Mouse (Mus musculus): ENCODE results near the gene Calcrl.

Calcrl gene

GRCm38 (mm10) chr2:84425138-84425537, at the start of gene Calcrl:
Calcrl (minus strand) TSS chr2:84425411.
- in situ Hi-C loops (cut with MboI, MseI): loop anchor here (5.0 kb wide), 1 partner anchor 428 kb away; no protein-coding TSS in a partner anchor

DNA sequence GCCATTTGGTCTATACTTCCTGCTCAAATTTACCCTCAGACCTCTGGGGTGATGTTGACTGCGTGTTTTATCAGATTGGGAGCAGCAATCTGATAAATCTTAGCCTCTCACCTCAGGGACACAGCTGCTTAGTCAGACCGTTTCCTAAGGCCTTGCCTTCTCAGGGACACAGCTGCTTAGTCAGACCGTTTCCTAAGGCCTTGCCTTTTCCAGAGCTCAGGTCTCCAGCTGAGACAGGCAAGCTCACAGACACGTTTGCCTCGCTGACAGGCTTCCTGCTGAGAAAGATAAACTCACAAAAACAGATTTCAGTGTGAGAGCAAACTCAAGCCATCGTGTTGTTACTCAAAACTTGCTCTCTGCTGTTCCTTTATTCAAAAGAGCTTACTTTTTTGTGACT, 49.4 kb upstream of the Calcrl start:
- in situ Hi-C loops (cut with MboI, MseI): loop anchor here (25.0 kb wide), 1 partner anchor 563 kb away; the partner anchor contains the start of genes P2rx3, Ssrp1 and Tnks1bp1

GRCm38 (mm10) chr2:84473941-84474530, 48.8 kb upstream of the Calcrl start:
- in situ Hi-C loops (cut with MboI, MseI): no loop called here

GRCm38 (mm10) chr2:84467391-84467790, 42.2 kb upstream of the Calcrl start:
- in situ Hi-C loops (cut with MboI, MseI): no loop called here

GRCm38 (mm10) chr2:84464956-84465355, 39.7 kb upstream of the Calcrl start:
- in situ Hi-C loops (cut with MboI, MseI): no loop called here

DNA sequence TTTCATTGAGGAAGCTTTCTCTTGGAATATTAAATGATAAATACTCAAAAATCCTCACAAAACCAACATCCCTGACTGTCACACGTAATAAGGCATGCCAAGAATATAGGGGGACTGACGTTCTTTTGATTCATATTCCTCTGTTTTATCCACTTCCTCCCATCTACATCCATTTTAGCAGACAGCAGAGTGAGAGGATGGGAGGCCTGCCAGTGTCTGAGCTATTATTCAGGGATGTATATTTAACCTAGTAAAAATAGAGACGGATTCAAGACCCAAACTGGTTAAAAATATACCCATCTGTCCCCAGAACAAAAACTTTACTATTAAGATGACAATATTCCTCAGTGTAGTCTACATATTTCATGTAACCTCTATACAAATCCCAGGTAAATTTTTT, 37.2 kb upstream of the Calcrl start:
- in situ Hi-C loops (cut with MboI, MseI): no loop called here

DNA sequence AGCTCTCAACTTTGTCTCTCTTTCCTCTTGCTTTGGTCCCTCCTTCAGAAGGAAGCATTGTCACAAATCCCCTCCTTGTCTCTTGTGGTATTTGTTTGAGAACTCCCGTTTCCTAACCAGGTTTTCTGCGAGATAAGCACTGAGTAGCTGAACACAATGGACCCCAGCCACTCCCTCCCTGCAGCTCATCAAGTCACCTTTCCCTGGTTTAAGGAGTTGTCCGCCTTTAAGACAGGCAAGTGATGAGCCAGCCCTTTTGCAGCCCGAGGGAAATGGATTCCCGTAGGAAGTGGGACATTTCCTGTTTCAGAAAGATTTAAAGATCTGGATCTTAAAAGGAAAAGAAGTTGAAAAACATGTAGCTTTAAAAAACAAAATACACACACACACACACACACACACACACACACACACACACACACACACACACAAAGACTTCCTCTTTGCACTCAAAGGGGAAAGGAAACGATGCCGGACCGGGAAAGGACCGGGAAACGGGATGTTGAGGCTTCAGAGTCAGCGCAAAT, 34.5 kb upstream of the Calcrl start:
- in situ Hi-C loops (cut with MboI, MseI): loop anchor here (5.0 kb wide), 1 partner anchor 203 kb away; no protein-coding TSS in a partner anchor

- in situ Hi-C loops (cut with MboI, MseI): loop anchor here (5.0 kb wide), 1 partner anchor 205 kb away; no protein-coding TSS in a partner anchor
Measured at GRCm38 (mm10) chr2:84457221-84457620, 32.0 kb upstream of the Calcrl start.

GRCm38 (mm10) chr2:84455236-84455799, 30.1 kb upstream of the Calcrl start:
- in situ Hi-C loops (cut with MboI, MseI): loop anchor here (5.0 kb wide), 1 partner anchor 207 kb away; no protein-coding TSS in a partner anchor

DNA sequence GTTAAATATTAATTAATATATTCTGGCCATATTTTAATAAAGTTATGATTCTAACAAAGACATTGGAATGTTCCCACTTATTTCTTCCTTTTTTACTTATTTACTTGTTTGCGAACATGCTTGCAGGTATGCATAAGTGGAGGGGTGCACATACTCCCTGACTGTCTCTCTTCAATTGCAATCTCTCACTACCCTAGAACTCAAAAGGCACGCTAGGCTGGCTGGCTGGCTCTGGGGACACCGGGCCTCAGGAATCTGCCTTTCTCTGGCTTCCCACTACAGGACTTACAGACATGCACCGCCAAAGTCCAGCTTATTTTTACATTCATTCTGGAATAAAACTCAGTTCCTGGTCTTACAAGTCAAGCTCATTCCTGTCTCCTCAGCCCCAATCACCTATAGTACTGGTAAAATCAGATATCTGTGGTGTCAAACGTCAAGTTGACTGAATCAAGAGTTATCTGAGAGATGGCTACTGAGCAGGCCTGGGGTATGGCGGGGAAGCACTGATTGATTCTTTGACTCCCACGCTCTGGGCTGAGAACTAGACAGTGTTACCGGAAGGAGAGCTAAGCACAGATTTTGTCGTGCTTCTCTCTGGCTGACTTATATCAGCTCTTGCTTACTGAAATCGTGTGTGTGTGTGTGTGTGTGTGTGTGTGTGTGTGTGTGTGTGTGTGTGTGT, 29.5 kb upstream of the Calcrl start:
- in situ Hi-C loops (cut with MboI, MseI): loop anchor here (5.0 kb wide), 1 partner anchor 208 kb away; no protein-coding TSS in a partner anchor

GRCm38 (mm10) chr2:84454051-84454450, 28.8 kb upstream of the Calcrl start:
- in situ Hi-C loops (cut with MboI, MseI): no loop called here

DNA sequence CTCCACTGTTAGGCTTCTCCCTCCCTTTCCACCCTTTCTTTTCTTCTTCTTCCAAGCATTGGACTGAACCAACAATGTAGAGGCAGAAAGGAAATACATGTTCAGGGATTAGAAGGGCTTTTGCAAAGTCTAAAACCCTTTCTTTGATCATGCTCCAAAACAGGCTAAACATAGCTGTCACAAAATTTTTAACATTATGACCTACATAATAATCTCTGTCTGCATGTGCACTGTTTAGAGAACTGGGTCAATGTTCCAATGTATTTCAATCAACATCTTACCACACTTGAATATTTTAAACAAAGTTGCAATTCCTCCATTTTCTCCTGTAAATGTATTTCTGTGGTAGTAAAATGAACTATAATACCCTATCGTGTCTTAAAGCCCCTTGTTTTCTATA, 20.3 kb upstream of the Calcrl start:
- in situ Hi-C loops (cut with MboI, MseI): no loop called here

- in situ Hi-C loops (cut with MboI, MseI): no loop called here
Measured at GRCm38 (mm10) chr2:84441940-84442339, 16.7 kb upstream of the Calcrl start.

DNA sequence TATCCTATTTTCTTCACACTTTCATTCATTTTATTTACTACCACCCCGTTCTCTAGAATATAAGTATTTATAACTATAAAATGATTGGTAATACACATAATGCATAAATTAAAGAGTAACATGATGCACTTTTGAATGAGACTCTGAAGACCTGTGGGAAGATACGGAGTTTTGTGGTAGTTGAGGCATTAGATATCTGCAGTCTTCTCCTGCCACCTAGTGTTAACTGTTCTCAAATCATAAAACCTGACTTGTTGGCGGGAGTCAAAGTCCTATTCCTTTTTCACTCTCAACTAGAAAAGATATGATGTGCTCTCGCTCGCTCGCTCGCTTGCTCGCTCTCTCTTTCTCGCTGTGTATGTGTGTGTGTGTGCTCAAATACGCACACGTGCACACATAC, 4.5 kb upstream of the Calcrl start:
- in situ Hi-C loops (cut with MboI, MseI): loop anchor here (5.0 kb wide), 1 partner anchor 432 kb away; no protein-coding TSS in a partner anchor

DNA sequence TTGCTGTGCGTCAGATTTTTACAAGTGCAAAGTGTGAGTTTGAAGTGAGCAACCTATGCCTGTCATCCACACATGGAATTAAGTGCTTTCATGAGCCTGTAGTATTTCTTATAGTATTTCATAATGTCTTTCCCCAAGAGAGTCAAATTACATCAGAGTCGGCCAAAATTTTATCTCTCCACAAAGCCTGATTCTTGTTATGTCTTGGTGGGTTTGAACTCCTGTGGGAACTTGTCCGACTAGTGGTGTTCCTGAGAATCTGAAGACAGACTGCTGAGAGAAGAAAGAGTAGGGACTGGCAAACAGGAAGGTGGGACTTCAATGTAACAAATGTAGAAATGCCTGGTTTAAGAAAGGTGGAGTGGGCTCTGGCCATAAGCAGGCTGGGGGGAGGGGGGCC, 3.6 kb upstream of the Calcrl start:
- in situ Hi-C loops (cut with MboI, MseI): loop anchor here (5.0 kb wide), 1 partner anchor 432 kb away; no protein-coding TSS in a partner anchor

- in situ Hi-C loops (cut with MboI, MseI): loop anchor here (5.0 kb wide), 1 partner anchor 429 kb away; no protein-coding TSS in a partner anchor
Measured at GRCm38 (mm10) chr2:84426531-84426930, 1.3 kb upstream of the Calcrl start.

DNA sequence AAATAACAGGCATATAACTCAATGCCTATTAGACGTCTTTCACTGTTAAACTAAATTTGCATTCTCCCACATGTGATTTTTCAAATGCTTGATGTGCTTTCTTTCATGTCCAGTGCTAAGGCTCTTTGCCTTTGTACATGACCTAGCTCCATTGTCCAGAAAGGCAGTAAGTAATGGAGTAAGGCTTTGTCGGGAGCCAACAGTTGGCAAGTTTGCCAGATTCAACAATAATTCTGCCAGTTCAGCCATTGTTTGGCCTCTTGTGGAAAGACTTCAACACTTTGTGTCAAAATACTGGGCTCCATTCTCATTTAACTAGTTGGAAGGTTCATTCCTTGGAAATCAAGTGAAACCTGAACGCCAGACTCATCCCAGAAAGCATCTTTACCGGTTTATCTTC, 8.7 kb downstream of the Calcrl start:
- in situ Hi-C loops (cut with MboI, MseI): no loop called here

DNA sequence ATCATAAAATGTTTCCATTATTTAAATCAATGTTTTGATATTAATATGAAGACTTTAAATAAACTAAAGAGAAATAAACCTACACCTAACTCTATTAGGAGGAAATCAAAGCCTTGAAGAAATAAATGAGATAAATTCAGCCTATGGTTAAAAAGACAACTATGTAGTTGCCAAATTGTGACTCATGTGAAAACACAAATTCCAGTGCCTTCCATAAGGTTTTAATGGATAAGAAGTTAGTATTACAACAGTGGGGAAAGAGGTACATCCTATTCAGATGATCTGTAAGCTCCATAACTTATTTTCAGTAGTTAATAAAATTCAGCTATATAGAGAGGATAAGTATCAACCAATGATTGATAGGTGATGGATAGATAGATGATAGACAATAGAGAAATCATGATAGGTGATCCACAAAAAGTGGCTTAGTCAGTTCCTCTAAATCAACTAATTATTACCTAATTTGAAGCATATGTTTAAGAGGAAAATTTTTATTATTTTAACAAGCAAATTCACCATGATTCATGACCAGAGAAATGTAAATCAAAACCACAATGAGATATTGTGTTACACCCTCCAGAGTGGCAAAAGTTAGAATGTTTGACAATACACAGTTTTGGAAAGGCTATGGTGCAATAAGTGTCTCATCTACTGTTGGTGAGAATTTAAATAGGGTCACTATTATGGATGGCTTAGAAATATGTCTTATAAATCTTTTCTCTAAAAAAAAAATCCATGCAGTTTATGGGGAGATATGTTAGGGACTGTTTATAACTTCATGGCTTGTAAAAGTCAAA, 15.2 kb downstream of the Calcrl start:
- in situ Hi-C loops (cut with MboI, MseI): no loop called here

DNA sequence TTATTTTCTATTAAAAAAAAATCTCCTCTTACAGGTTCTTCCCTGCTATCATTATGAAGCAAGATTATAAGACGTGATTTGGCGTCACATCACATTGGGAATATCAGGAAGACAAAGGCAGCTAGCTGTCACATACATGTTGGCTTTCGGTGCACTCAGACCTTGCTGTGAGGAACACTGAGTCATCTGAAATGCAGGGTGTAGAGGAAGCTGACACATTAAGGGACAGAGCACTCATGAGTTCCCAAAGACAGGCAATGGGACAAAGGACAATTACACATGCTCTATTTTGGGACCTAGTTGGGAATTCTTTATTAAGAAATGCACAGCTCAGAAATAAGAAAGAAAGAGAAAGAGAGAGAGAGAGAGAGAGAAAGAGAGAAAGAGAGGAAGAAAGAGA, 20.4 kb downstream of the Calcrl start:
- in situ Hi-C loops (cut with MboI, MseI): no loop called here

DNA sequence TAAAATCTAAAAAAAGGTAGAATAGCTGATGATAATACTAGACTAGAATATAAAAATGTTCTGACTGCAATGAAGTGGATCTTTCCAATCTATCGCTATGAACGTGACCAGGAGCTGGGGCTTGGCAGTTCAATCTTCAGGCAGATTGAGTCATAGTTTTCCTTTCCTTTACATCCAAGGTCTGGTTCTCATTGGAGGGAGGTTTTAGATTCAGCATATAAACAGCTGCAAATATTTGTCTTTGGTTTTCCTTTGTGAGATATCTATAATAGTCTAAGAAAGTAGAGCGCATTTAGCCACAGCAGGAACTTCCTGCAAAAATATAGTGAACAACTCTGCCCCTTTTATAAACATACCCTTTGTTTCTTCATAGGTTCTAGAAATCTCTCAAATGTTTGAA, 22.5 kb downstream of the Calcrl start:
- in situ Hi-C loops (cut with MboI, MseI): no loop called here

DNA sequence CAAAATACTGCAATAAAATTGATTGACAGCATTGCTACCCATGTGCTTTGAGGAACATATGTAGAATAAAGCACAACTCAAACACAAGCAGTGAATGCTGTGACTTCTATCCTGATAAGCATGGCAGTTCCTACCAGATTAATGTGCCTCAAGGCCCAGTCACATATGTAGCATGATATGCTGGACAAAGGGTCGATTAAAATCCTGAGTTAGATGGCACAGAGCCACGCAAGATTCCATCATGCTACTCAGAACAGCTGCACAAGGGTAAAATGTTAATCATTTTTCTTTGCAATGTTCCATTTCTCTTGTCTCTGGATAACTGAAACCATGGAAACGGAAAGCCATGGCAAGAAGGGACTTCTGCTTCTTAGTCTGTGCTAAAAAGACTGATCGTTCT, 28.7 kb downstream of the Calcrl start:
- in situ Hi-C loops (cut with MboI, MseI): no loop called here
